Mouse (Mus musculus) small intestine, adult 2 months (tissue): Measurements from ENCODE around the gene Ppp1r13b.

ENCODE experiments used
- CTCF ChIP-seq: fragments of 200-500 bp; IDR thresholded peaks from 2 replicates; pipeline ENCODE4 v1.5.1; 2012; ENCODE audit warnings: low read depth, mild to moderate bottlenecking, control low read depth, inconsistent platforms, low read length, moderate library complexity, mixed read lengths; ENCODE audit not compliant: insufficient replicate concordance, insufficient read length; ENCODE audit errors: extremely low read depth
- POLR2A ChIP-seq: fragments of 200-500 bp; IDR thresholded peaks from 2 replicates; pipeline ENCODE4 v1.6.1; 2012; ENCODE audit warnings: low read depth, mild to moderate bottlenecking, control low read depth, inconsistent platforms, low read length, moderate library complexity

GRCm38 (mm10) chr12:111889251-111889650, 18.7 kb downstream of the Ppp1r13b start:
- TF ChIP-seq CTCF (no peak), POLR2A (no peak)
